Mouse (Mus musculus) neural tube, embryonic 14.5 days (tissue): Measurements from ENCODE around the gene Ppp1r1b. TPM values are rescaled to one million over a fixed set of nuclear protein-coding genes. Genes with fewer than 3 reads are reported as not detected.

Experiments used
- ATAC-seq: fragments of 200-750 bp; cut with Nextera tagmentation; 2 replicates; pipeline ENCODE4 v1.8.0; 2017; ENCODE audit warnings: low read depth, mild to moderate bottlenecking, moderate TSS enrichment, moderate library complexity
- H3K27ac ChIP-seq: fragments of 300-500 bp; sonication (generic); 2 replicates; pipeline ENCODE4 v1.5.1; 2014; ENCODE audit warnings: low read depth, mild to moderate bottlenecking, control low read depth, low read length, moderate library complexity, mixed read lengths
- H3K27me3 ChIP-seq: fragments of 300-500 bp; sonication (generic); 2 replicates; pipeline ENCODE4 v1.6.1; 2014; ENCODE audit warnings: low read length; ENCODE audit not compliant: control insufficient read depth, insufficient read depth
- H3K36me3 ChIP-seq: fragments of 300-500 bp; sonication (generic); 2 replicates; pipeline ENCODE4 v1.6.1; 2014; ENCODE audit warnings: low read length, mixed read lengths; ENCODE audit not compliant: control insufficient read depth, insufficient read depth
- H3K4me1 ChIP-seq: fragments of 300-500 bp; sonication (generic); 2 replicates; pipeline ENCODE4 v1.6.1; 2014; ENCODE audit warnings: low read length; ENCODE audit not compliant: control insufficient read depth, insufficient read depth
- H3K4me2 ChIP-seq: fragments of 300-500 bp; sonication (generic); 2 replicates; pipeline ENCODE4 v1.6.1; 2014; ENCODE audit warnings: mild to moderate bottlenecking, low read depth, low read length, control low read depth
- H3K4me3 ChIP-seq: fragments of 300-500 bp; sonication (generic); 2 replicates; pipeline ENCODE4 v1.5.1; 2014; ENCODE audit warnings: low read depth, low read length, control low read depth, mixed read lengths
- H3K9ac ChIP-seq: fragments of 300-500 bp; sonication (generic); replicated peaks from 2 replicates; pipeline ENCODE4 v1.6.1; 2014; ENCODE audit warnings: low read depth, mild to moderate bottlenecking, control low read depth, low read length, mixed read lengths
- H3K9me3 ChIP-seq: fragments of 300-500 bp; sonication (generic); 2 replicates; pipeline ENCODE4 v1.6.1; 2016; ENCODE audit warnings: low read length; ENCODE audit not compliant: control insufficient read depth
- WGBS: fragments of 180-500 bp; shearing (Covaris S2); extraction: QIAGEN DNeasy Blood & Tissue Kit; methylation state at CpG from one replicate; pipeline ENCODE4 v1.1.7; 2014; 5-methylcytosine and 5-hydroxymethylcytosine counted together
- polyA plus RNA-seq: library from polyadenylated mRNA; unstranded; fragments of >200 nt; fragmentation: Nextera tagmentation; extraction: Ambion mirVana; gene quantifications from 2 replicates; pipeline ENCODE4 v1.2.1, GENCODE M21; 2014

Gene Ppp1r1b
- polyA plus RNA-seq, 1 experiment from 2014 or later, result 2.4 TPM

GRCm38 (mm10) chr11:98383261-98384030 is 35.2 kb downstream of the Ppp1r1b start, which contains the start of gene Tcap:
Tcap (plus strand) TSS chr11:98383811.
- H3K36me3 ChIP-seq, result peaks cover 19% of the 10 kb centered on the region
- no peak within 1 kb of the TSS for H3K4me2 ChIP-seq
- WGBS, result 69% methylated on average over 14 of the region's 14 CpGs
- H3K4me3 ChIP-seq, result no peak within 1 kb of the TSS
- no peak for ATAC-seq
- no peaks in the 10 kb centered on the region for H3K9me3 ChIP-seq
- H3K27me3 ChIP-seq, result peaks cover 12% of the 10 kb centered on the region; the same call in 1 of the 2 replicates
- no peaks in the 10 kb centered on the region for H3K4me1 ChIP-seq
- no peak within 1 kb of the TSS for H3K27ac ChIP-seq
- H3K9ac ChIP-seq, result no peak within 1 kb of the TSS

GRCm38 (mm10) chr11:98384216-98384615 is 36.0 kb downstream of the Ppp1r1b start:
- Histone ChIP-seq H3K9ac (no peak overlapping the region), H3K4me1 (no peaks in the 10 kb centered on the region), H3K27me3 (peaks cover 12% of the 10 kb centered on the region; the same call in 1 of the 2 replicates), H3K9me3 (no peaks in the 10 kb centered on the region), H3K4me2 (no peak overlapping the region), H3K27ac (no peak overlapping the region), H3K4me3 (no peak overlapping the region), H3K36me3 (peaks cover 11% of the 10 kb centered on the region; the same call in 1 of the 2 replicates)
- ATAC-seq, result no peak
- 67% methylated on average over 17 of the region's 20 CpGs for WGBS

GRCm38 (mm10) chr11:98384721-98385637 is 36.8 kb downstream of the Ppp1r1b start:
- no peak overlapping the region for H3K4me2 ChIP-seq
- H3K4me1 ChIP-seq, result no peaks in the 10 kb centered on the region
- no peak overlapping the region for H3K27ac ChIP-seq
- peaks cover 12% of the 10 kb centered on the region; the same call in 1 of the 2 replicates for H3K27me3 ChIP-seq
- peaks cover 7% of the 10 kb centered on the region; the same call in 1 of the 2 replicates for H3K36me3 ChIP-seq
- no peak overlapping the region for H3K4me3 ChIP-seq
- H3K9ac ChIP-seq, result no peak overlapping the region
- WGBS, result 65% methylated on average over 8 of the region's 8 CpGs
- ATAC-seq, result no peak
- H3K9me3 ChIP-seq, result no peaks in the 10 kb centered on the region

DNA sequence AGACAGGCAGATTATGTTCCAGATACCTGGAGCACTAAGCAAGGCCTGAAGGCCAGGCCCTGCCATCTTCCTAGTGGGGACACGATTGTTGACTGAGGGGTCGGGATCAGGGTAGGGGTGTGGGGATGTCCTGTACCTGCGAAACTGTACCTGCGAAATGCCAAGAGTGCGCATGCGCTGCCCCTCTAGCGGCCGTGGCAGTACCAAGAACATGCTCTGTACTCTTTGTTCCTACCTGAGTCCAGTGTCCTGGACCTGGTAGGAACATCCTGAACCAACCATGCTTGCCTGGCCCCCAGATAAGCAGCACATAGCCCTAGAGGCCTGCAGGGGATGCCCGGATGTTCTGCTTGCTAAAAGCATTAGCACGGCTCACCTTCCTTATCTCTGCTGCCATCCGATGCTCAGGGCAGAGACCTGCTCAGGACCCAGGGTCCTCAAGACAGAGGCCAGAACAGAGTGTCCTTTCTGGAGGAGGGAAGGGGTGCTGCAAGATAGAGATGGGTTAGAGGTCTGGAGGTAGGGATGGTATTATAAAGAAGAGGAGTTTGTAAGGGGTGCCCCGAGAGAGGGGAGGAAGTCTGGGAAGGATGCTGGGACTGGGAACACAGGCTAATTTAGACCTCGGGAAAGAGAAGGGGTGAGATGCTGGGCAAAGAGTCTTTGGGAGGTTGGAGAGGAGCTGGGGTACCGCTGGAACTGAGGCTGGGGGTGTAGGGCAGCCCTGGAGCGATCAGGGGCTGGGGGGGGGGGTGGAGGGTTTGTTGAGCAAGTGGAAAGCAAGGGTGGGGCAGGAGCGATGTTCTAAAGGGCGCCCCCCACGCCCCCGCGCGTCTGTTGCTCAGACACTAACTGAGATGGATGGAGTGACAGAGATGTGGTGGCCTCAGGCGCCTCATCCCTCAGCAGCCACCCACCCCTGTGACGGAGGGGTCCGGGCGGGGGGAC is 37.7 kb downstream of the Ppp1r1b start, which contains the start of gene Pnmt:
TSS of gene Pnmt (plus strand) at position 813 of the 948 bp plus-strand sequence.
- no peaks in the 10 kb centered on the region for H3K36me3 ChIP-seq
- H3K4me1 ChIP-seq, result no peaks in the 10 kb centered on the region
- peaks cover 12% of the 10 kb centered on the region; the same call in 1 of the 2 replicates for H3K27me3 ChIP-seq
- no peak for ATAC-seq
- no peak within 1 kb of the TSS for H3K4me3 ChIP-seq
- no peak within 1 kb of the TSS for H3K4me2 ChIP-seq
- WGBS, result 55% methylated on average over 25 of the region's 25 CpGs
- no peak within 1 kb of the TSS for H3K27ac ChIP-seq
- H3K9me3 ChIP-seq, result no peaks in the 10 kb centered on the region
- no peak within 1 kb of the TSS for H3K9ac ChIP-seq

GRCm38 (mm10) chr11:98386596-98386995 is 38.4 kb downstream of the Ppp1r1b start:
- no peak overlapping the region for H3K4me2 ChIP-seq
- no peak overlapping the region for H3K9ac ChIP-seq
- peaks cover 12% of the 10 kb centered on the region; the same call in 1 of the 2 replicates for H3K27me3 ChIP-seq

DNA sequence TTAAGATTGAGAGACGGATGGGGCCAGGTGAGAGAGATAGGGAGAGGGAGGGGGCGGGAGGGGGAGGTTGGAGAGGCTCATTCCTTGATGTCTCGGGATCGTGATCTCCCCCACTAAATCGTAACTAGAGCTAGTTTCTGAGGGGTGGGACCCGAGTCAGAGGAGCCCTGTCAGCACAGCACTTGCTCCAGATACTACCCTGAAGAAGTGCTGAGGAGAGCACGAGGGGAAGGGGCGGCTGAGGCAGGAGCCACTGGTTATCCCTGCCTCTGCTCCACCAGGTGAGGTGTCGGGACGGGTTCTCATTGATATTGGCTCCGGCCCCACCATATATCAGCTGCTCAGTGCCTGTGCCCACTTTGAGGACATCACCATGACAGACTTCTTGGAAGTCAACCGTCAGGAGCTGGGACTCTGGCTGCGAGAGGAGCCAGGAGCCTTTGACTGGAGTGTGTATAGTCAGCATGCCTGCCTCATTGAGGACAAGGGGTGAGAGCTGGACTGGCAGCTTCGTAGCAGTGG is 38.9 kb downstream of the Ppp1r1b start:
- H3K4me3 ChIP-seq, result no peak overlapping the region
- H3K9me3 ChIP-seq, result no peaks in the 10 kb centered on the region
- H3K4me1 ChIP-seq, result no peaks in the 10 kb centered on the region
- no peak for ATAC-seq
- 57% methylated on average over 14 of the region's 14 CpGs for WGBS
- no peaks in the 10 kb centered on the region for H3K36me3 ChIP-seq
- no peak overlapping the region for H3K27ac ChIP-seq
- H3K27me3 ChIP-seq, result peaks cover 12% of the 10 kb centered on the region; the same call in 1 of the 2 replicates
- no peak overlapping the region for H3K9ac ChIP-seq
- no peak overlapping the region for H3K4me2 ChIP-seq

More at GRCm38 (mm10) chr11:98386596-98386995, 38.4 kb downstream of the Ppp1r1b start:
- Histone ChIP-seq H3K9me3 (no peaks in the 10 kb centered on the region), H3K36me3 (no peaks in the 10 kb centered on the region), H3K4me3 (no peak overlapping the region), H3K4me1 (no peaks in the 10 kb centered on the region), H3K27ac (no peak overlapping the region)
- whole genome bisulfite sequencing, result 21% methylated on average over 23 of the region's 24 CpGs
- no peak for ATAC-seq

DNA sequence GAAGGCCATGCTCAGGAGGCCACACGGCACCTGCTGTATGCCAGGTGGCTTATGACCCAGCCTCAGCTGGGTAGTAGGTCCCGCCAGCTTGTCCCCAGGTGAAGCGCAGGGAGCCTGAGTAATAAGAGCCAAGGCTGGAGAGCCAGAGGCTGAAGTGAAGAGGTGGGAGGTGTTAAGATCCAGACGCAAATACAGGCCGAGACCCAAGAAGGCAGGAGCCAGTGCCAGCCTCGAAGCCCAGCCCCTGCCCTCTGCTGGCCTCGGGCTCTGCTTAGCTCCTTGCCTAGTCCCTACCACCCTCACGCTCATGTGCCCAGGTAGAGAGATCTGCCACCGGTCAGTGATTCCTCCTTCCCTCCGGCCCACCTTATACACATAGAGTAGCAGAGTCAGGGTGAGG is 40.1 kb downstream of the Ppp1r1b start:
- no peak overlapping the region for H3K9ac ChIP-seq
- no peak overlapping the region for H3K4me2 ChIP-seq
- no peaks in the 10 kb centered on the region for H3K36me3 ChIP-seq
- no peak overlapping the region for H3K27ac ChIP-seq
- no peaks in the 10 kb centered on the region for H3K9me3 ChIP-seq
- H3K4me1 ChIP-seq, result no peaks in the 10 kb centered on the region
- peaks cover 12% of the 10 kb centered on the region; the same call in 1 of the 2 replicates for H3K27me3 ChIP-seq
- WGBS, result 84% methylated on average over 10 of the region's 10 CpGs
- no peak overlapping the region for H3K4me3 ChIP-seq
- no peak for ATAC-seq

- no peak overlapping the region for H3K9ac ChIP-seq
- 30% methylated on average over 9 of the region's 9 CpGs for WGBS
- H3K4me1 ChIP-seq, result no peaks in the 10 kb centered on the region
- no peaks in the 10 kb centered on the region for H3K9me3 ChIP-seq
- H3K36me3 ChIP-seq, result no peaks in the 10 kb centered on the region
- H3K27me3 ChIP-seq, result peaks cover 12% of the 10 kb centered on the region; the same call in 1 of the 2 replicates
- no peak overlapping the region for H3K4me2 ChIP-seq
- ATAC-seq, result no peak
- no peak overlapping the region for H3K27ac ChIP-seq
- no peak overlapping the region for H3K4me3 ChIP-seq
Observed at GRCm38 (mm10) chr11:98389221-98389780, 41.1 kb downstream of the Ppp1r1b start.
